Mouse (Mus musculus) kidney, embryonic 16.5 days (tissue): ENCODE measurements around the gene Cadm1. TPM values are rescaled to one million over a fixed set of nuclear protein-coding genes. Genes with fewer than 3 reads are reported as not detected.

Experiments
- ATAC-seq: fragments of 200-750 bp; cut with Nextera tagmentation; 2 replicates; pipeline ENCODE4 v1.8.0; 2017; ENCODE audit warnings: moderate TSS enrichment; ENCODE audit not compliant: low FRiP score, low TSS enrichment
- H3K27ac ChIP-seq: fragments of 300-500 bp; sonication (generic); 2 replicates; pipeline ENCODE4 v1.5.1; 2014; ENCODE audit warnings: low read length
- H3K27me3 ChIP-seq: fragments of 300-500 bp; sonication (generic); 2 replicates; pipeline ENCODE4 v1.6.1; 2014; ENCODE audit warnings: low read length, control low read depth, mixed read lengths; ENCODE audit not compliant: insufficient read depth
- H3K36me3 ChIP-seq: fragments of 300-500 bp; sonication (generic); 2 replicates; pipeline ENCODE4 v1.6.1; 2014; ENCODE audit warnings: low read length, control low read depth, mixed read lengths; ENCODE audit not compliant: insufficient read depth
- H3K4me1 ChIP-seq: fragments of 300-500 bp; sonication (generic); 2 replicates; pipeline ENCODE4 v1.6.1; 2014; ENCODE audit warnings: low read length, control low read depth, mixed read lengths; ENCODE audit not compliant: insufficient read depth
- H3K4me2 ChIP-seq: fragments of 300-500 bp; sonication (generic); replicated peaks from 2 replicates; pipeline ENCODE4 v1.6.1; 2014; ENCODE audit warnings: low read depth, low read length
- H3K4me3 ChIP-seq: fragments of 300-500 bp; sonication (generic); 2 replicates; pipeline ENCODE4 v1.5.1; 2014; ENCODE audit warnings: mild to moderate bottlenecking, low read length
- H3K9ac ChIP-seq: fragments of 300-500 bp; sonication (generic); replicated peaks from 2 replicates; pipeline ENCODE4 v1.6.1; 2014; ENCODE audit warnings: low read length
- H3K9me3 ChIP-seq: fragments of 300-500 bp; sonication (generic); 2 replicates; pipeline ENCODE4 v1.6.1; 2016; ENCODE audit warnings: low read length, control low read depth
- WGBS: fragments of 180-500 bp; shearing (Covaris S2); extraction: QIAGEN DNeasy Blood & Tissue Kit; methylation state at CpG from one replicate; pipeline ENCODE4 v1.1.7; 2014; 5-methylcytosine and 5-hydroxymethylcytosine counted together
- polyA plus RNA-seq: library from polyadenylated mRNA; unstranded; fragments of >200 nt; fragmentation: Nextera tagmentation; extraction: Ambion mirVana; gene quantifications from 2 replicates; pipeline ENCODE4 v1.2.1, GENCODE M21; 2015

The Cadm1 gene
- polyA plus RNA-seq, 1 experiment from 2014 or later, result 64.7 TPM

DNA sequence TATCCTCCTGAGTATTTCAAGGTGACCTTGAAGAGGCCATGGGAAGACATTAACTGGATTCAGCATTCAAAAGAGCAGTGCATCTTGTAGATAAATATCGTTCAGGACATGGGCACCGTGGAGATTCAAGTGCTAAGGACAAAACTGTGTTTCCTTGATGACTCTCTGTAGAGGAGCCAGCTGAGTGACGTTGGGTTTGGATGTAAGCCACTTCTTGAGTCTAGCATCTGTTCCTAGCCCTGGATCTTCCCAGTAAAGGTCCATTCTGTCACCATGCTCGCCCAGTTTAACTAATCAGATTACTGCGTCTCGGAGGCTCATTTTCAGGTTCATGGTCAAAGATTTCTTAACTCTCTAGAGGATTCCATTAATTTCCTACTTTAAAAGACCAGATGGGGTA, 85.1 kb downstream of the Cadm1 start:
- Histone ChIP-seq H3K9me3 (no peaks in the 10 kb centered on the region), H3K9ac (no peak overlapping the region), H3K27ac (no peak overlapping the region), H3K4me1 (peaks cover 5% of the 10 kb centered on the region), H3K27me3 (no peaks in the 10 kb centered on the region), H3K4me2 (no peak overlapping the region), H3K36me3 (no peaks in the 10 kb centered on the region), H3K4me3 (no peak overlapping the region)
- 86% methylated on average over 6 of the region's 6 CpGs for WGBS
- no peak for ATAC-seq

DNA sequence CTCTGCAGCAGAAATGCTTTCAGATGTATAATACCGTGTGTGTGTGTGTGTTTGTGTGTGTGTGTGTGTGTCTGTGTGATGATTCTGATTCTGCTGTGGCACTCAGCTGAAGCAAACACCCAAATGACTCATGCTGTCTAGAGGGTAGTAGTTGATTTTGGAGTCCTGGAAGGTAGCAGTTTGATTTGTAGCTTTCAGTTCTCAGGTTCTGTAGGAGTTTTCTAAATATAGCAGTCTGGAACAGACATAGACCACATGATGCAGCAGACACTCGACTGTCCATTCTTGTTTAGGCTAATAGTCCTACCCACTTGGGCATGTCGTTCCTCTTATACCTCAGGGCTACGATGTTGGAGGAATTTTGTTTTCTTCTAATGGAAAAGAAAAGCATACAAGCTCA, 86.4 kb downstream of the Cadm1 start:
- H3K4me1 ChIP-seq, result peaks cover 8% of the 10 kb centered on the region
- 55% methylated on average over 4 of the region's 4 CpGs for WGBS
- ATAC-seq, result no peak
- no peak overlapping the region for H3K9ac ChIP-seq
- H3K9me3 ChIP-seq, result no peaks in the 10 kb centered on the region
- no peak overlapping the region for H3K4me2 ChIP-seq
- no peak overlapping the region for H3K4me3 ChIP-seq
- H3K36me3 ChIP-seq, result no peaks in the 10 kb centered on the region
- no peaks in the 10 kb centered on the region for H3K27me3 ChIP-seq
- no peak overlapping the region for H3K27ac ChIP-seq

DNA sequence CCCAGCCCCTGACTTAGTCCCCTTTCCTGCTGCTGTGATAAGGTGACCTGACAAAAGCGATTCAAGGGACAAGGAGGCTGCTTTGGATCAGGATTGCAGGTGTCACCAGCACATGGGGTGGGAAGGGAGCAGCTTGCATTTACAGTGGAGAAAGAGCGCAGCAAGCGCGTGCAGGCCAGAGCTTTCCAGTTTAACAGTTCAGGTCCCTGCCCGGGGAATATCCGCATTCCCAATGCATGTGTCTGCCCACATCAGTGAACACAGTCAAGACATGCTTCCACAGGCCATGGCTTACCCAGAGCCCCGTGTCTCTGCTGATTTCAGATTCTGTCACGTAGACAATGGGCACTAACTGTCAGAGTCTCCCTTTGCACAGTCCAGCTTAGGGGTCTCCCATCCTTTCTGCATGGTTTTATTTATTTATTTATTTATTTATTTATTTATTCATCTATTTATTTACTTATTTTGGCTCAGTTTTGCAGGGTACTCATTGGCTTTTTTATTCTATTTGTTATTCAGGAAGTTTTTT, 89.6 kb downstream of the Cadm1 start:
- Histone ChIP-seq H3K4me2 (no peak overlapping the region), H3K36me3 (no peaks in the 10 kb centered on the region), H3K27me3 (no peaks in the 10 kb centered on the region), H3K9ac (no peak overlapping the region), H3K27ac (no peak overlapping the region), H3K9me3 (no peaks in the 10 kb centered on the region), H3K4me1 (peaks cover 29% of the 10 kb centered on the region), H3K4me3 (no peak overlapping the region)
- WGBS, result 80% methylated on average over 8 of the region's 8 CpGs
- ATAC-seq, result no peak

- H3K27ac ChIP-seq, result peak overlapping the region; percentile 76
- no peak overlapping the region for H3K4me2 ChIP-seq
- 18% methylated on average over 12 of the region's 12 CpGs for WGBS
Measured at GRCm38 (mm10) chr9:47623447-47624445, 93.8 kb downstream of the Cadm1 start.

DNA sequence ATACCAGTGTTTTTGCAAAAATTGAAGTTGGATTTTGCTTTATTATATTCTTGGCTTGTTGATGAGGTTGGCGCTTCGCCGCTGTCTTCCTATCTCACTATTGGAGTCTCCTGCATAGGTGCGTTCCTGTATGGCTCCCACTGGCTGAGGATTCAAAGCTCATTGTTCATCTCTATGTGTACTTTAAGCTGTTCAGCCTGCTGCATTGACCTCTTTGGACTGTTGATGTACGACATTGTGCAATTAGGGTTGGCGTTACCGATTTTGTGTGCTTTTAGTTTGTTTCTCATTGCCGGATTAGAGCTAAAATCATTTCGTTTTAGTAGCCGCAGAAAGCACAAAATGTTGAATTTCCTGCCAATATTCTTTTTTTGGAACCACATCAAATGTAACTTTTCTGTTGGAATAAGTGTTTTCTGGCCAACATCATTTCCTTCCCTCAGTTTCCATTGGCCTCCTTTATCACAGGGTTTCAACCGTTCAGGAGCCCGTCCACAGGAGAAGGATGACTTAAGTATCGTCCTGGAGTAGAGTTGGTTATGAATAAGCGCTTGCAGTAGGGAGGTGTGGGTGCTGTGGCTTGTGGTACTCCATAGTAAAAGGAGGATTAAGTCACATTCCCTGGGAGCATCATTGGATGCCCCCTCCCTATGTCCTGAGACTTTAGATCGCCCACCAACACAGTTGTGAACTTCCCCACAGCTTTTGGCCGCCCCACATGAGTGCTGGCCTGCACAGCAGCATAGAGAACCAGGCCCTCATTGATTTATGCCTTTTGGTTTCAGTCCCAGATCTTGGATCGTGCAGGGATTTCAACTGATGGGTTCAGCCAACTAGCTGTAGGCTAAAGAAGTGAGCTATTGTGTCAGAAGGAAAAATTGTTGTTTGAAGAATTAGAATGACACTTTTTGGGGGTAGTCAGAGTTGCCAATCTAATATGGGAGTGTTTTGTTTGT, 94.9 kb downstream of the Cadm1 start:
- Histone ChIP-seq H3K9me3 (0 out of 2 replicates have a peak, but pooled peaks cover 4% of the 10 kb centered on the region), H3K4me2 (no peak overlapping the region; the same call in 1 of the 2 replicates), H3K36me3 (no peaks in the 10 kb centered on the region; the same call in 1 of the 2 replicates), H3K4me1 (peaks cover 43% of the 10 kb centered on the region), H3K4me3 (no peak overlapping the region), H3K9ac (no peak overlapping the region), H3K27me3 (no peaks in the 10 kb centered on the region), H3K27ac (peak overlapping the region; percentile 76)
- WGBS, result 58% methylated on average over 17 of the region's 17 CpGs
- peak; percentile 82 for ATAC-seq

More at GRCm38 (mm10) chr9:47623447-47624445, 93.8 kb downstream of the Cadm1 start:
- no peaks in the 10 kb centered on the region for H3K27me3 ChIP-seq
- peak; percentile 89 for ATAC-seq
- peaks cover 43% of the 10 kb centered on the region for H3K4me1 ChIP-seq
- no peaks in the 10 kb centered on the region for H3K36me3 ChIP-seq
- no peak overlapping the region for H3K9ac ChIP-seq
- no peaks in the 10 kb centered on the region for H3K9me3 ChIP-seq
- no peak overlapping the region for H3K4me3 ChIP-seq

GRCm38 (mm10) chr9:47625621-47626210, 95.7 kb downstream of the Cadm1 start:
- Histone ChIP-seq H3K9me3 (0 out of 2 replicates have a peak, but pooled peaks cover 4% of the 10 kb centered on the region), H3K4me3 (no peak overlapping the region), H3K27me3 (no peaks in the 10 kb centered on the region), H3K4me2 (no peak overlapping the region), H3K4me1 (peaks cover 43% of the 10 kb centered on the region), H3K9ac (no peak overlapping the region), H3K27ac (peak overlapping the region; percentile 72), H3K36me3 (no peaks in the 10 kb centered on the region; the same call in 1 of the 2 replicates)
- WGBS, result 65% methylated on average over 7 of the region's 7 CpGs
- ATAC-seq, result 0 out of 2 replicates have a peak, but pooled peaks have one; percentile 16

GRCm38 (mm10) chr9:47627966-47628365, 98.0 kb downstream of the Cadm1 start:
- Histone ChIP-seq H3K27me3 (no peaks in the 10 kb centered on the region), H3K36me3 (no peaks in the 10 kb centered on the region; the same call in 1 of the 2 replicates), H3K4me1 (peaks cover 30% of the 10 kb centered on the region), H3K9me3 (0 out of 2 replicates have a peak, but pooled peaks cover 4% of the 10 kb centered on the region), H3K4me3 (no peak overlapping the region), H3K4me2 (no peak overlapping the region), H3K9ac (no peak overlapping the region), H3K27ac (no peak overlapping the region)
- ATAC-seq, result no peak
- WGBS, result 98% methylated on average over 2 of the region's 2 CpGs

DNA sequence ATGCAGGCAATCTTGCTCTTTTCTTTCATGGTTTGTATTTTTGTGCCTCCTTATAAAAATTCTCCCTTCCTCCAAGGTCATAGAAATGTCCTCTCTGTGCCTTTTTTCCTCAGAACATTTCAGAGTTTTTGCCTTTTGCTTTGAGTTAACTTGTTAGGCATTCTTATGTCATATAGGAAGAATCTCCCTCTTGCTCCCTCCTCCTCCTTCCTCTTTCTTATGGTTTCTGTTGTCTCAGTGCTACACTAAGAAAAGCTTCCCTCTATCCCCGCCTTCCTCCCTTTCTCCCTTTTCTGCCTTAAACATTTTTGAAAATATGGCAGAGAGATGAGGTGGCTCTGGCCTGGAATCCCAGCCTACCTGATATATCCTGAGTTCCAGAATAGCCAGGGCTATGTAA, 98.6 kb downstream of the Cadm1 start:
- WGBS, result 91% methylated on average over 1 of the region's 1 CpGs

DNA sequence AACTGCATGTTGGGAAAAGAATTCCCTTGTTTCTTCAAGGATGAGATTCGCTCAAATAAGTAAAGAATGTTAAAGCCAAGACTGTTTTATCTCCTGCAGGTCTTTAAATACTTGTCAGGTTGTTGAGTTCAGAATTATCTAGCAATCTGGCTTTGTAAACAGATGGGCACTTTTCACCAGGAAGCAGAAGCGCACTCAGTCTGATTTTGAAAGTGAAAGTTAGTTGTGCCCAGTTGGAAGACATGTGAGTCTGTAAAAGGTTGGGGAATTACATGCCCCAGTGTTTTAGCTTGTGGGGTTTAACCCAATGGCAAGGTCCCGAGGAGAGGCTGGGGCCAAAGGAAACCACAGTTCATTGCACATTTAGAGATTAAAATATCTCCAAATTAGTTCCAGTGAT, 104.7 kb downstream of the Cadm1 start:
- H3K27me3 ChIP-seq, result no peaks in the 10 kb centered on the region
- H3K4me3 ChIP-seq, result no peak overlapping the region
- no peak overlapping the region for H3K4me2 ChIP-seq
- ATAC-seq, result no peak
- no peaks in the 10 kb centered on the region for H3K36me3 ChIP-seq
- H3K9ac ChIP-seq, result no peak overlapping the region
- 77% methylated on average over 3 of the region's 3 CpGs for WGBS
- H3K27ac ChIP-seq, result no peak overlapping the region
- H3K9me3 ChIP-seq, result no peaks in the 10 kb centered on the region
- no peaks in the 10 kb centered on the region; the same call in 1 of the 2 replicates for H3K4me1 ChIP-seq

More for the DNA sequence above, 98.6 kb downstream of the Cadm1 start:
- Histone ChIP-seq H3K4me1 (peaks cover 25% of the 10 kb centered on the region), H3K4me3 (no peak overlapping the region), H3K36me3 (no peaks in the 10 kb centered on the region; the same call in 1 of the 2 replicates), H3K27me3 (no peaks in the 10 kb centered on the region), H3K4me2 (no peak overlapping the region), H3K27ac (no peak overlapping the region), H3K9me3 (0 out of 2 replicates have a peak, but pooled peaks cover 4% of the 10 kb centered on the region), H3K9ac (no peak overlapping the region)
- ATAC-seq, result no peak
